Mouse (Mus musculus): ENCODE measurements around the gene C1qb.

DNA sequence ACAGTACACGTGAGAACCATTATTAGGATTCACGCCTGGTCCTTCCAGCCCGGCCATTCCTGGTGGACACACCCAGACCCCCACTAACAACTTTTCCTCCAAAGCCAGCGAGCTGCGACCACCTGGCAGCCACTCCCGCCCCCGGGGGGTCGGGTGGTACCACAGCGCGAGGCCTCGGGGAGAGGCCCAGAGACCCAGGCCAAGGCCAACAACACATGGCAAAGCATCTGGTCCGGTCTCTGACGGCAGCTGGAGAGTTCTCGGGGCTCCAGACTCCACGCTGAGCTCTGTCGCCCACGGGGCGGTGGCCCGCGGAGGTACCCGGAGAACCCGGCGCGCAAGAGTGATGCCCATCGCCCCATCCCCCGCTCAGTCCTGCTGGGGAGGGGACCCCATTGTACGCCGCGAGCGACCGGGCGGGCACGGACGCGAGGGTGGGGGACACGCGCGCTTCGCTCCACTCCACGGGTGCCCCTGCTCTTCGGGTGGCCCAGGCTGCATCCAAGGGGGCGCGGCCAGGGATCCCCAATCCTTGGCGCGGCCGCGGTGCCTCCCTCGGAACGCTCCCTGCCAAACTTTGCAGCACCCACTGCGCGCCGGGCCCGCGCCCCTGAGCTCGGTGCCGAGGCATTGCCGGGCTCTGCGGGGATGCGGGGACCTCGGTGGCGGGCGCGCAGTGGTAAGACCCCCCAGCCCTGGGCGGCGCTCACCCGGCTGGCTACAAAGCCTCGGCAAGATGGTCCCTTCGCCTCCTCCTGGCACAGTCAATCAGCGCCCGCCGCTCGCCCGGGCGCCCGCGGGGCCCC is 51.0 kb downstream of the C1qb start:
- TF ChIP-seq POLR2A (IDR thresholded peaks at IDR 0.05; ENCODE audit: control insufficient read depth, extremely low read depth, insufficient read depth, low read length, poor library complexity) (0 out of 2 replicates have a peak, but pooled peaks have one; percentile 2), CTCF (IDR thresholded peaks at IDR 0.05; ENCODE audit: borderline replicate concordance, control insufficient read depth, extremely low read depth, insufficient read depth, low read length, poor library complexity) (no peak)
